Mouse (Mus musculus): ENCODE measurements around the gene Cntn2. TPM values are rescaled to one million over a fixed set of nuclear protein-coding genes. Genes with fewer than 3 reads are reported as not detected.

Cntn2 gene
- polyA plus RNA-seq, 1 experiment = not detected

DNA sequence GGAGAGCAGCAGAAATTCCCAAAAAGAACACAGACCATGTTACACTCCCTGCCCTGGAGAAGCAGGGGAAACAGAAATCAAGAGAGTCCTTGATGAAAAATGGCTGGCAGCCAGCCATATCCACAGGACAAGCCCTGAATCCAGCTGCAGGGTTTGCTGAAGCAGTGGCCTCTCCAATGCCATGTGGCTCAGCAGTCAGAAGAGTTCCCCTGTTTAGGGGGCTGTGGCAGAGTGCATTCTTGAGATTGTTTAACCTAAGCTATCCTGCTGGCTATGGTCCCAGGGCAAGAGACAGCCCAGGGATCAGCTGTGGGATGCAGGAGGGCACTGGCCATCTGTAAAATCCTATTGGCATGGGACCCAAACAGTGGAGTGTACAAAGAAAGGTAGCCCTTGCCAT lies 74.1 kb downstream of the Cntn2 start:
- H3K27ac ChIP-seq (replicated peaks; ENCODE audit: low read depth, low read length) = no peak overlapping the region
- no peaks in the 10 kb centered on the region; the same call in 1 of the 2 replicates for H3K4me1 ChIP-seq (ENCODE audit: control insufficient read depth, insufficient read depth, insufficient read length, low read length)
- no peak overlapping the region for H3K4me3 ChIP-seq (ENCODE audit: insufficient read depth, low read depth, low read length)

DNA sequence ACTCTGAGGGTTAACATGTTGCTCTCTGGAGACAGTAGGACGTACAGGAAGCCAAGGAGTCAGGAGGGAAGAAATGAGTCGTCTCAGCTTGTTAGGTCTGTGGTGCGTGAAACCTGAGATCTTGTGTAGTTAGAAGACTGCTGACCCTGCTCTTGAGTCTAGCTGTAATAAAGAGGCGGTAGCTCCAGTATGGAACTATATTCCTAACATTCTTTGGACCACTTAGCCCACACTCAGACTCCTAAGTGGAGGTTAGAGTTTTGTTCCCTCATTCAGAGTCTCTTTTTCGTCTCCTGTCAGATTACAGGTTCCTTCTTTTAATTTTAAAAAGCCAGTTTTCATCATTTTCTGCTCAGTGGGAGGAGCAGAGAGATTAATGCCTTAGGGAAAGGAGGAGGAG lies 78.4 kb downstream of the Cntn2 start:
- Histone ChIP-seq H3K4me1 (ENCODE audit: control insufficient read depth, insufficient read depth, insufficient read length, low read length) (no peaks in the 10 kb centered on the region), H3K4me3 (ENCODE audit: insufficient read depth, low read depth, low read length) (no peak overlapping the region), H3K27ac (replicated peaks; ENCODE audit: low read depth, low read length) (no peak overlapping the region)

Other genes starting within 250 kb of the Cntn2 start
- not detected in 2 replicates for gene Klhdc8a, start 244.6 kb downstream of the Cntn2 start, polyA plus RNA-seq (2012; ENCODE audit: insufficient read depth, insufficient read length, missing spikeins)
- gene Nuak2, start 227.1 kb downstream of the Cntn2 start, polyA plus RNA-seq (2012; ENCODE audit: insufficient read depth, insufficient read length, missing spikeins) = 0.50 and 0.87 TPM in 2 replicates
- gene Tmcc2, start 152.0 kb downstream of the Cntn2 start, polyA plus RNA-seq (2012; ENCODE audit: insufficient read depth, insufficient read length, missing spikeins) = 2.1 and 2.5 TPM in 2 replicates
- 5.3 and 7.7 TPM in 2 replicates for gene Dstyk, start 125.7 kb downstream of the Cntn2 start, polyA plus RNA-seq (2012; ENCODE audit: insufficient read depth, insufficient read length, missing spikeins)
- 12.0 and 17.4 TPM in 2 replicates for gene Rbbp5, start 65.9 kb downstream of the Cntn2 start, polyA plus RNA-seq (2012; ENCODE audit: insufficient read depth, insufficient read length, missing spikeins)
- gene Tmem81, start 37.0 kb downstream of the Cntn2 start, polyA plus RNA-seq (2012; ENCODE audit: insufficient read depth, insufficient read length, missing spikeins) = 1.2 and 1.5 TPM in 2 replicates
- gene Nfasc, start 198.5 kb upstream of the Cntn2 start, polyA plus RNA-seq (2012; ENCODE audit: insufficient read depth, insufficient read length, missing spikeins) = not detected in 2 replicates

Measured in brown adipose tissue, adult 24 weeks (tissue).